In genomic region chr14:21763736-21764135, GRCm38 (mm10) we compare ENCODE assay signal across 44 mouse cellular contexts. TPM values are rescaled to one million over a fixed set of nuclear protein-coding genes. Genes with fewer than 3 reads are reported as not detected.
"Had no signal": no experiment of that assay in that cellular context is flagged by ENCODE, and none has a peak within 500 bp of the region (broad histone marks: within the 10 kb centered on the region; RNA-seq: fewer than 3 reads in every experiment).

No protein-coding gene starts in this region.

- H3K9ac ChIP-seq: heart, embryonic 13.5 days; heart, embryonic 15.5 days; hindbrain, embryonic 12.5 days; hindbrain, embryonic 13.5 days; hindbrain, embryonic 14.5 days; hindbrain, embryonic 15.5 days; intestine, embryonic 15.5 days; kidney, embryonic 15.5 days had no signal

- H3K4me2 ChIP-seq: heart, embryonic 11.5 days; heart, embryonic 13.5 days; heart, embryonic 15.5 days; hindbrain, embryonic 12.5 days; hindbrain, embryonic 13.5 days; hindbrain, embryonic 14.5 days; hindbrain, embryonic 15.5 days; intestine, embryonic 15.5 days; kidney, embryonic 15.5 days had no signal

- H3K27me3 ChIP-seq: heart, embryonic 13.5 days; heart, embryonic 15.5 days; hindbrain, embryonic 12.5 days; hindbrain, embryonic 13.5 days; hindbrain, embryonic 15.5 days; intestine, embryonic 15.5 days; kidney, embryonic 15.5 days had no signal

- H3K9me3 ChIP-seq: heart, embryonic 10.5 days; heart, embryonic 13.5 days; heart, embryonic 15.5 days; hindbrain, embryonic 10.5 days; hindbrain, embryonic 12.5 days; hindbrain, embryonic 13.5 days; hindbrain, embryonic 15.5 days; intestine, embryonic 15.5 days; kidney, embryonic 15.5 days had no signal

- H3K27ac ChIP-seq: heart, embryonic 10.5 days; heart, embryonic 13.5 days; heart, embryonic 15.5 days; hindbrain, embryonic 10.5 days; hindbrain, embryonic 12.5 days; hindbrain, embryonic 13.5 days; hindbrain, embryonic 14.5 days; hindbrain, embryonic 15.5 days; hindbrain, postnatal 0 days; intestine, embryonic 15.5 days; kidney, embryonic 15.5 days; kidney, postnatal 0 days; left cerebral cortex, adult 2 months had no signal

- DNase-seq: heart, postnatal 10 days; heart, postnatal 14 days; heart, postnatal 36 days; heart, postnatal 4 days; kidney, adult 11 months; kidney, adult 18-20 months; kidney, adult 2 months; kidney, adult 8-10 months; kidney, adult 9 months; kidney, postnatal 10 days; kidney, postnatal 14 days; kidney, postnatal 25 days; kidney, postnatal 36 days; kidney, postnatal 4 days; layer of hippocampus, adult 9-11 months; layer of hippocampus, postnatal 36 days had no signal

- ATAC-seq: hindbrain, embryonic 16.5 days; hindbrain, postnatal 0 days; inflammation-experienced regulatory T-cells, adult 6 months; intestine, embryonic 15.5 days; intestine, embryonic 16.5 days; intestine, postnatal 0 days had no signal

- H3K36me3 ChIP-seq: heart, embryonic 10.5 days; heart, embryonic 13.5 days; heart, embryonic 15.5 days; hindbrain, embryonic 10.5 days; hindbrain, embryonic 12.5 days; hindbrain, embryonic 13.5 days; hindbrain, embryonic 15.5 days; intestine, embryonic 15.5 days; kidney, embryonic 15.5 days had no signal

- H3K4me3 ChIP-seq: heart, embryonic 10.5 days; heart, embryonic 13.5 days; heart, embryonic 15.5 days; hindbrain, embryonic 10.5 days; hindbrain, embryonic 12.5 days; hindbrain, embryonic 13.5 days; hindbrain, embryonic 15.5 days; intestine, embryonic 15.5 days; kidney, embryonic 15.5 days; left cerebral cortex, adult 2 months had no signal

RNA-seq across cellular contexts. Expression of gene Dusp13, which starts 12.8 kb away (rescaled TPM):
- total RNA-seq: heart, postnatal 4 days; hematopoietic stem cell, adult 5-6 weeks; hindbrain, postnatal 0 days; left cerebral cortex, adult 2 months had no signal
- polyA plus RNA-seq: heart, embryonic 10.5 days; heart, embryonic 11.5 days; heart, embryonic 13.5 days; heart, embryonic 14.5 days; heart, embryonic 15.5 days; heart, embryonic 16.5 days; heart, postnatal 0 days; hindbrain, embryonic 10.5 days; hindbrain, embryonic 11.5 days; hindbrain, embryonic 13.5 days; hindbrain, embryonic 15.5 days; hindbrain, embryonic 16.5 days; inflammation-experienced regulatory T-cells, adult 6 months; intestine, embryonic 14.5 days; intestine, embryonic 15.5 days; intestine, embryonic 16.5 days; kidney, embryonic 14.5 days; kidney, postnatal 0 days had no signal

RNA-seq across cellular contexts. Expression of gene Dupd1, which starts 49.4 kb away (rescaled TPM):
- total RNA-seq: heart, postnatal 25 days; heart, postnatal 36 days; hematopoietic stem cell, adult 5-6 weeks; hindbrain, postnatal 0 days; left cerebral cortex, adult 2 months; left cerebral cortex, adult 8-10 months had no signal
- polyA plus RNA-seq: heart, embryonic 11.5 days; hindbrain, embryonic 11.5 days; hindbrain, embryonic 14.5 days; hindbrain, embryonic 16.5 days; inflammation-experienced regulatory T-cells, adult 6 months; intestine, embryonic 14.5 days; intestine, embryonic 15.5 days; intestine, embryonic 16.5 days; intestine, postnatal 0 days; kidney, embryonic 14.5 days; kidney, embryonic 15.5 days; kidney, postnatal 0 days; large intestine, adult 2 months had no signal
